Mouse (Mus musculus) G1E (cell line): ENCODE results near the gene Faap20. TPM values are rescaled to one million over a fixed set of nuclear protein-coding genes. Genes with fewer than 3 reads are reported as not detected.

Experiments
- ATAC-seq: 2 replicates; pipeline ENCODE4 v1.8.0; 2016; ENCODE audit warnings: mild to moderate bottlenecking; ENCODE audit not compliant: insufficient number of reproducible peaks, poor library complexity, low FRiP score, severe bottlenecking; ENCODE audit errors: extremely low read depth
- DNase-seq: peaks from one replicate; pipeline ENCODE4 v3.0.0; 2012; ENCODE audit warnings: low spot score
- H3K27me3 ChIP-seq: 2 replicates; pipeline ENCODE4 v1.6.1; 2012; ENCODE audit warnings: mild to moderate bottlenecking, low read length, inconsistent platforms; ENCODE audit not compliant: insufficient read depth
- H3K36me3 ChIP-seq: replicated peaks from 2 replicates; pipeline ENCODE3; 2012; ENCODE audit warnings: mild to moderate bottlenecking, inconsistent platforms
- H3K4me1 ChIP-seq: 2 replicates; pipeline ENCODE4 v1.6.1; 2012; ENCODE audit warnings: low read depth, low read length, inconsistent platforms, mixed read lengths; ENCODE audit not compliant: insufficient read depth
- H3K4me3 ChIP-seq: 2 replicates; pipeline ENCODE4 v1.5.1; 2012; ENCODE audit warnings: low read depth, mild to moderate bottlenecking, inconsistent platforms, low read length, moderate library complexity, mixed read lengths
- H3K9me3 ChIP-seq: replicated peaks from 2 replicates; pipeline ENCODE4 v1.6.1; 2012; ENCODE audit warnings: inconsistent platforms
- CTCF ChIP-seq: IDR thresholded peaks from 2 replicates; pipeline ENCODE4 v1.5.1; 2012; ENCODE audit warnings: low read depth, low read length, inconsistent platforms, mixed read lengths
- GATA1 ChIP-seq: IDR thresholded peaks from 2 replicates; pipeline ENCODE4 v1.6.1; 2012; ENCODE audit warnings: borderline replicate concordance, low read length, inconsistent platforms, mixed read lengths
- GATA2 ChIP-seq: IDR thresholded peaks from 2 replicates; pipeline ENCODE4 v1.6.1; 2012; ENCODE audit warnings: low read depth, low read length, inconsistent platforms, borderline replicate concordance
- POLR2AphosphoS5 ChIP-seq: IDR thresholded peaks from 2 replicates; pipeline ENCODE4 v1.6.1; 2012; ENCODE audit warnings: low read depth, low read length, inconsistent platforms; ENCODE audit not compliant: insufficient replicate concordance
- TAL1 ChIP-seq: conservative IDR thresholded peaks from 2 replicates; pipeline ENCODE4 v1.6.1; 2012; ENCODE audit warnings: low read depth, low read length, inconsistent platforms, mixed read lengths
- polyA plus RNA-seq: library from polyadenylated mRNA; stranded (reverse); fragments of >175 nt; gene quantifications from 2 replicates; pipeline ENCODE4 v1.2.3, GENCODE M21; 2012
- total RNA-seq, 2 experiments: library from RNA; stranded (forward) in 1 of 2; stranded (reverse) in 1 of 2; fragments of 200-1000 nt in 1 of 2; fragments of >200 nt in 1 of 2; fragmentation: Nextera tagmentation in 1 of 2; gene quantifications; 2 replicates each; pipeline ENCODE4 v1.2.3; 2014 to 2017

The Faap20 gene
- total and polyA plus RNA-seq, 3 experiments = 23.5 to 45.5 (median 24.9) TPM

DNA sequence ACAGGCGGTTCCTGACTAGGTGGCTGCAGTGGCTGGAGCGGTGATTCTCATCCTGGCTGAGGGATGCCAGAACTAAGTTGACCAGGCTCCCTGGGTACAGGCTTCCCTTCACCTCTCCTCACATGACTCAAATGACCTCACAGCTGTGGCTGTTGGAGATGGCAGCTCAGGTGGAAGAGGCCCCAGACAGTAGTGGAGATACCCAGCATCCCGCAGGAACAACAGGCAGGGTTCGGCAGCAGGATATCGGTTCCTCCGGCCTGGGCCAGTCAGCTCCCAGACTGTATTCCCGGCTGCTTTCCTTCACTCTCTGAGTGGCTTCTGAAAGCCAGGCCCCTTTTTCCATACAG, 51.5 kb downstream of the Faap20 start:
- TF ChIP-seq POLR2AphosphoS5 = no peak
- no peak for TF ChIP-seq TAL1
- no peak for TF ChIP-seq GATA2
- TF ChIP-seq CTCF = no peak
- TF ChIP-seq GATA1 = no peak
- no peaks in the 10 kb centered on the region for H3K9me3 ChIP-seq
- H3K36me3 ChIP-seq = no peaks in the 10 kb centered on the region
- no peaks in the 10 kb centered on the region for H3K4me1 ChIP-seq
- ATAC-seq = no peak
- peaks cover 12% of the 10 kb centered on the region; the same call in 1 of the 2 replicates for H3K27me3 ChIP-seq
- no peak for DNase-seq
- no peak overlapping the region for H3K4me3 ChIP-seq

DNA sequence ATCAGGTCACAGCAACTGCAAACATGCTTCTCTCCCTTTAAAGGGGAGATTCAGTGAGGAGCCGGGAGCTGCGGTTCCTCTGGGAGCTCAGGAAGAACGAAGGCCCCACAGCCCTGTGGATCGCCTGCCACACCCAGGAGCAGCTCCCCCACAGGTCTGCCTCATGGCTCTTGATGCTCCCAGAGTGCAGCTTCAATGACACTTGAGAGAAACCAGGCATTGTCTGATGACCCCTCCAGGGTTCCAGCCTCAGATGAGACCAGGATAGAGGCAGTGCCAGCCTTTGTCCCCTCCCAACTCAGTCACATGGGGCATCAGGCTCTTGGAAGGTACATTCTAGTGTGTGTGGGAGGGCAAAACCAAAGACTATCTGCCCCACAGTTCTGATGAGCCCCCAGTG, 52.4 kb downstream of the Faap20 start:
- ATAC-seq (no peak), DNase-seq (no peak)
- no peak overlapping the region for H3K4me3 ChIP-seq
- H3K36me3 ChIP-seq = no peaks in the 10 kb centered on the region
- no peaks in the 10 kb centered on the region for H3K9me3 ChIP-seq
- TF ChIP-seq TAL1 (no peak), GATA1 (no peak), POLR2AphosphoS5 (no peak), CTCF (no peak), GATA2 (no peak)
- no peaks in the 10 kb centered on the region for H3K4me1 ChIP-seq
- peaks cover 14% of the 10 kb centered on the region; the same call in 1 of the 2 replicates for H3K27me3 ChIP-seq

DNA sequence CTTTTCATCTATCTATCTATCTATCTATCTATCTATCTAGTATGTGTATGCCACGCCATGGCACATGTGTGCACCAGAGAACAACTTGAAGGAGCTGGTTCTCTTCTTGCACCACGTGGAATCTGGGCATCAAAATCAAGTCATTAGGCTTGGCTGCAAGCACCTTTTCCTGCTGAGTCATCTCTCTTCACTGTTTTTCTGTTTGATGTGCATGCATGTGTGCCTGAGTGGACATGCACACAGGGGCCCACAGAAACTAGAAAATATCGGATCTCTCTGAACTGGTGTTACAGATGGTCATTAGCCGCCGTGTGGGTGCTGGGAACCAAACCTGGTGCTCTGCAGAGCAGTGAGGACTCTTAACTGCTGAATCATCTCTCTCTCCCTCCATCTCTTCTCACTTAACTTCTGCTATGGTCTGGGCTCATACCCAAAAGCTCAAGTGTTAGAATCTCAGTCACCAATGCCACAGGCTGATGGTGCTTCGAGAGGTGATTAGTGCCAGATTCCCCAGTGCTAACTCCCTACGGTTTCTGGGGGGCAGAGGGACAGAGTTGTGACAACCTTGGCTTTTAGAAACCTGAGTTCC, 55.0 kb downstream of the Faap20 start:
- no peaks in the 10 kb centered on the region; the same call in 1 of the 2 replicates for H3K4me1 ChIP-seq
- DNase-seq = no peak
- peaks cover 14% of the 10 kb centered on the region; the same call in 1 of the 2 replicates for H3K27me3 ChIP-seq
- ATAC-seq = no peak
- no peak overlapping the region for H3K4me3 ChIP-seq
- TF ChIP-seq POLR2AphosphoS5 = no peak
- no peak for TF ChIP-seq GATA2
- no peaks in the 10 kb centered on the region for H3K9me3 ChIP-seq
- no peaks in the 10 kb centered on the region for H3K36me3 ChIP-seq

DNA sequence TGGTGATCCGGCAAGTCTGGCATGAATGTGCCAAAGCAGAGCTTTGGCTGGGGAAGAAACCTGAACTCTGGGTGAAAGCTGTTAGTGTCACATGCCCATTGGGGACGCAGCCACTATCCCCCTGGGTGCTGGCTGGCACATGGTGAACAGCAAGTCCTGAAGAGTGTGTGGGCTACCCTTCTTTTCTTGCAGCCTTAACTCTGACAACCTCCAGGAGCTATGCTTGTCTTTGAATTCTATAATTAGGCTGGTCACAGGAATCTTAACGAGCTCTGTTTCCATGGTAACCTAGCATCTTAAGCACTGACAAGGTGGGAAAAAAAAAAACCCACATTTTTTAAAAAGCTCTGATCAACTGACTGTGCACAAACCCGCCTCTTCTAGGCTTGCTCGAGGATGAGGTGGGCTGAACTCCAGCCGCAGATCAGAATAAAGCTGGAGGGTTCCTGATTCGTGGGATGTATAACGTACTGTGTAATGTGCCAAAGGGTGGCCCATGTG, 56.0 kb downstream of the Faap20 start:
- Histone ChIP-seq H3K4me3 (no peak overlapping the region), H3K27me3 (peaks cover 10% of the 10 kb centered on the region; the same call in 1 of the 2 replicates), H3K36me3 (no peaks in the 10 kb centered on the region), H3K9me3 (no peaks in the 10 kb centered on the region), H3K4me1 (no peaks in the 10 kb centered on the region; the same call in 1 of the 2 replicates)
- no peak for DNase-seq
- ATAC-seq = no peak
- no peak for TF ChIP-seq TAL1
- no peak for TF ChIP-seq GATA2
- no peak for TF ChIP-seq CTCF
- TF ChIP-seq POLR2AphosphoS5 = no peak
- TF ChIP-seq GATA1 = no peak

Other genes with a start within 250 kb of the Faap20 start
- gene Plch2, start 193.0 kb upstream of the Faap20 start, total RNA-seq (2014; fragmentation: Nextera tagmentation) = 1.5 TPM in 2 replicates
- 0.22 and 0.35 TPM in 2 replicates for gene Plch2, start 193.0 kb upstream of the Faap20 start, total RNA-seq (2017)
- 0.54 and 0.61 TPM in 2 replicates for gene Plch2, start 193.0 kb upstream of the Faap20 start, polyA plus RNA-seq
- gene Pex10, start 182.8 kb upstream of the Faap20 start, total RNA-seq (2014; fragmentation: Nextera tagmentation) = 15.9 and 21.1 TPM in 2 replicates
- gene Pex10, start 182.8 kb upstream of the Faap20 start, total RNA-seq (2017) = 23.2 and 23.4 TPM in 2 replicates
- 30.3 and 40.2 TPM in 2 replicates for gene Pex10, start 182.8 kb upstream of the Faap20 start, polyA plus RNA-seq
- gene Rer1, start 163.4 kb upstream of the Faap20 start, total RNA-seq (2014; fragmentation: Nextera tagmentation) = 209 TPM in 2 replicates
- gene Rer1, start 163.4 kb upstream of the Faap20 start, total RNA-seq (2017) = 212 and 216 TPM in 2 replicates
- 123 and 125 TPM in 2 replicates for gene Rer1, start 163.4 kb upstream of the Faap20 start, polyA plus RNA-seq
- gene Morn1, start 163.2 kb upstream of the Faap20 start, total RNA-seq (2014; fragmentation: Nextera tagmentation) = 2.3 and 4.2 TPM in 2 replicates
- gene Morn1, start 163.2 kb upstream of the Faap20 start, total RNA-seq (2017) = 5.3 and 7.2 TPM in 2 replicates
- gene Morn1, start 163.2 kb upstream of the Faap20 start, polyA plus RNA-seq = 1.8 and 2.9 TPM in 2 replicates
- gene Ski, start 27.2 kb upstream of the Faap20 start, total RNA-seq (2014; fragmentation: Nextera tagmentation) = 58.4 and 67.3 TPM in 2 replicates
- gene Ski, start 27.2 kb upstream of the Faap20 start, total RNA-seq (2017) = 15.3 and 16.9 TPM in 2 replicates
- gene Ski, start 27.2 kb upstream of the Faap20 start, polyA plus RNA-seq = 40.7 and 42.4 TPM in 2 replicates
- 0.29 TPM in 1 of 2 replicates, not detected in the other for gene Prkcz, start 111.6 kb downstream of the Faap20 start, total RNA-seq (2014; fragmentation: Nextera tagmentation)
- 0.46 and 0.55 TPM in 2 replicates for gene Prkcz, start 111.6 kb downstream of the Faap20 start, total RNA-seq (2017)
- not detected in 2 replicates for gene Prkcz, start 111.6 kb downstream of the Faap20 start, polyA plus RNA-seq
- gene Gabrd, start 148.3 kb downstream of the Faap20 start, total RNA-seq (2014; fragmentation: Nextera tagmentation) = not detected in 2 replicates
- not detected in 2 replicates for gene Gabrd, start 148.3 kb downstream of the Faap20 start, total RNA-seq (2017)
- not detected in 2 replicates for gene Gabrd, start 148.3 kb downstream of the Faap20 start, polyA plus RNA-seq
- not detected in 2 replicates for gene Cfap74, start 159.4 kb downstream of the Faap20 start, total RNA-seq (2014; fragmentation: Nextera tagmentation)
- 0.06 and 0.11 TPM in 2 replicates for gene Cfap74, start 159.4 kb downstream of the Faap20 start, total RNA-seq (2017)
- gene Cfap74, start 159.4 kb downstream of the Faap20 start, polyA plus RNA-seq = not detected in 2 replicates
- gene Tmem52, start 219.3 kb downstream of the Faap20 start, total RNA-seq (2014; fragmentation: Nextera tagmentation) = not detected in 2 replicates
- gene Tmem52, start 219.3 kb downstream of the Faap20 start, total RNA-seq (2017) = 0.16 TPM in 1 of 2 replicates, not detected in the other
- gene Tmem52, start 219.3 kb downstream of the Faap20 start, polyA plus RNA-seq = not detected in 2 replicates
- gene Gnb1, start 241.6 kb downstream of the Faap20 start, total RNA-seq (2014; fragmentation: Nextera tagmentation) = 604 and 614 TPM in 2 replicates
- gene Gnb1, start 241.6 kb downstream of the Faap20 start, total RNA-seq (2017) = 94.3 and 136 TPM in 2 replicates
- gene Gnb1, start 241.6 kb downstream of the Faap20 start, polyA plus RNA-seq = 43.2 and 50.9 TPM in 2 replicates